Mouse (Mus musculus): ENCODE results near the gene Tmem107. TPM values are rescaled to one million over a fixed set of nuclear protein-coding genes. Genes with fewer than 3 reads are reported as not detected.
A peak's percentile ranks its signal among the peaks of the same experiment; 100 is the strongest.

Tmem107 gene
- polyA plus RNA-seq, 1 experiment from 2014 or later, result 36.7 TPM

- Histone ChIP-seq H3K27me3 (ENCODE audit: control insufficient read depth, insufficient read depth, low read length) (no peaks in the 10 kb centered on the region), H3K4me3 (ENCODE audit: low read depth, low read length) (no peak overlapping the region), H3K4me2 (ENCODE audit: low read depth, severe bottlenecking) (no peak overlapping the region), H3K27ac (replicated peaks; ENCODE audit: low read depth, low read length) (no peak overlapping the region), H3K9me3 (ENCODE audit: control insufficient read depth, low read length) (no peaks in the 10 kb centered on the region), H3K9ac (ENCODE audit: low read length) (no peak overlapping the region), H3K4me1 (ENCODE audit: control insufficient read depth, insufficient read depth, low read length) (peaks cover 25% of the 10 kb centered on the region), H3K36me3 (ENCODE audit: control insufficient read depth, insufficient read depth, low read length) (peaks cover 24% of the 10 kb centered on the region; the same call in 1 of the 2 replicates)
- DNase-seq (ENCODE audit: low spot score), result no peak
- WGBS, result 97% methylated on average over 7 of the region's 7 CpGs
- ATAC-seq (ENCODE audit: insufficient number of reproducible peaks, low FRiP score, low TSS enrichment, low read depth), result no peak
Observed at GRCm38 (mm10) chr11:69102403-69102725, 31.8 kb downstream of the Tmem107 start.

- DNase-seq (ENCODE audit: low spot score) (no peak), ATAC-seq (ENCODE audit: insufficient number of reproducible peaks, low FRiP score, low TSS enrichment, low read depth) (no peak)
- Histone ChIP-seq H3K4me2 (ENCODE audit: low read depth, severe bottlenecking) (no peak overlapping the region), H3K9me3 (ENCODE audit: control insufficient read depth, low read length) (no peaks in the 10 kb centered on the region), H3K27me3 (ENCODE audit: control insufficient read depth, insufficient read depth, low read length) (no peaks in the 10 kb centered on the region), H3K36me3 (ENCODE audit: control insufficient read depth, insufficient read depth, low read length) (peaks cover 24% of the 10 kb centered on the region; the same call in 1 of the 2 replicates), H3K27ac (replicated peaks; ENCODE audit: low read depth, low read length) (no peak overlapping the region), H3K4me3 (ENCODE audit: low read depth, low read length) (no peak overlapping the region), H3K4me1 (ENCODE audit: control insufficient read depth, insufficient read depth, low read length) (peaks cover 18% of the 10 kb centered on the region), H3K9ac (ENCODE audit: low read length) (no peak overlapping the region)
- 94% methylated on average over 14 of the region's 14 CpGs for WGBS
Observed at GRCm38 (mm10) chr11:69103121-69103520, 32.5 kb downstream of the Tmem107 start.

- 92% methylated on average over 15 of the region's 15 CpGs for WGBS
- no peak overlapping the region for H3K4me3 ChIP-seq (ENCODE audit: low read depth, low read length)
Observed at GRCm38 (mm10) chr11:69103531-69104435, 33.2 kb downstream of the Tmem107 start.

GRCm38 (mm10) chr11:69104487-69104886 lies 33.9 kb downstream of the Tmem107 start:
- 86% methylated on average over 14 of the region's 14 CpGs for WGBS

More at GRCm38 (mm10) chr11:69103531-69104435, 33.2 kb downstream of the Tmem107 start:
- no peak overlapping the region for H3K27ac ChIP-seq (replicated peaks; ENCODE audit: low read depth, low read length)
- no peaks in the 10 kb centered on the region for H3K9me3 ChIP-seq (ENCODE audit: control insufficient read depth, low read length)
- H3K36me3 ChIP-seq (ENCODE audit: control insufficient read depth, insufficient read depth, low read length), result peaks cover 24% of the 10 kb centered on the region; the same call in 1 of the 2 replicates
- no peaks in the 10 kb centered on the region for H3K27me3 ChIP-seq (ENCODE audit: control insufficient read depth, insufficient read depth, low read length)
- DNase-seq (ENCODE audit: low spot score), result no peak
- no peak for ATAC-seq (ENCODE audit: insufficient number of reproducible peaks, low FRiP score, low TSS enrichment, low read depth)
- no peak overlapping the region for H3K9ac ChIP-seq (ENCODE audit: low read length)
- no peak overlapping the region for H3K4me2 ChIP-seq (ENCODE audit: low read depth, severe bottlenecking)
- H3K4me1 ChIP-seq (ENCODE audit: control insufficient read depth, insufficient read depth, low read length), result peaks cover 12% of the 10 kb centered on the region

GRCm38 (mm10) chr11:69105227-69105626 lies 34.6 kb downstream of the Tmem107 start:
- Histone ChIP-seq H3K4me2 (ENCODE audit: low read depth, severe bottlenecking) (no peak overlapping the region), H3K9ac (ENCODE audit: low read length) (no peak overlapping the region), H3K4me3 (ENCODE audit: low read depth, low read length) (no peak overlapping the region), H3K27me3 (ENCODE audit: control insufficient read depth, insufficient read depth, low read length) (no peaks in the 10 kb centered on the region), H3K4me1 (ENCODE audit: control insufficient read depth, insufficient read depth, low read length) (peaks cover 5% of the 10 kb centered on the region), H3K9me3 (ENCODE audit: control insufficient read depth, low read length) (no peaks in the 10 kb centered on the region), H3K36me3 (ENCODE audit: control insufficient read depth, insufficient read depth, low read length) (peaks cover 24% of the 10 kb centered on the region; the same call in 1 of the 2 replicates), H3K27ac (replicated peaks; ENCODE audit: low read depth, low read length) (0 out of 2 replicates have a peak overlapping the region, but pooled peaks have one; percentile 18)
- DNase-seq (ENCODE audit: low spot score) (no peak), ATAC-seq (ENCODE audit: insufficient number of reproducible peaks, low FRiP score, low TSS enrichment, low read depth) (no peak)
- WGBS, result 89% methylated on average over 6 of the region's 6 CpGs

More at GRCm38 (mm10) chr11:69104487-69104886, 33.9 kb downstream of the Tmem107 start:
- no peak overlapping the region for H3K4me2 ChIP-seq (ENCODE audit: low read depth, severe bottlenecking)
- H3K27ac ChIP-seq (replicated peaks; ENCODE audit: low read depth, low read length), result no peak overlapping the region
- H3K4me3 ChIP-seq (ENCODE audit: low read depth, low read length), result no peak overlapping the region
- H3K9me3 ChIP-seq (ENCODE audit: control insufficient read depth, low read length), result no peaks in the 10 kb centered on the region
- no peaks in the 10 kb centered on the region for H3K27me3 ChIP-seq (ENCODE audit: control insufficient read depth, insufficient read depth, low read length)
- H3K4me1 ChIP-seq (ENCODE audit: control insufficient read depth, insufficient read depth, low read length), result peaks cover 8% of the 10 kb centered on the region
- DNase-seq (ENCODE audit: low spot score), result no peak
- peaks cover 24% of the 10 kb centered on the region; the same call in 1 of the 2 replicates for H3K36me3 ChIP-seq (ENCODE audit: control insufficient read depth, insufficient read depth, low read length)
- H3K9ac ChIP-seq (ENCODE audit: low read length), result no peak overlapping the region
- ATAC-seq (ENCODE audit: insufficient number of reproducible peaks, low FRiP score, low TSS enrichment, low read depth), result no peak

GRCm38 (mm10) chr11:69105796-69106195 lies 35.2 kb downstream of the Tmem107 start:
- Histone ChIP-seq H3K27me3 (ENCODE audit: control insufficient read depth, insufficient read depth, low read length) (no peaks in the 10 kb centered on the region), H3K36me3 (ENCODE audit: control insufficient read depth, insufficient read depth, low read length) (peaks cover 24% of the 10 kb centered on the region; the same call in 1 of the 2 replicates), H3K9me3 (ENCODE audit: control insufficient read depth, low read length) (no peaks in the 10 kb centered on the region), H3K27ac (replicated peaks; ENCODE audit: low read depth, low read length) (no peak overlapping the region), H3K4me3 (ENCODE audit: low read depth, low read length) (no peak overlapping the region), H3K4me2 (ENCODE audit: low read depth, severe bottlenecking) (no peak overlapping the region), H3K9ac (ENCODE audit: low read length) (no peak overlapping the region), H3K4me1 (ENCODE audit: control insufficient read depth, insufficient read depth, low read length) (no peaks in the 10 kb centered on the region)
- DNase-seq (ENCODE audit: low spot score), result no peak
- ATAC-seq (ENCODE audit: insufficient number of reproducible peaks, low FRiP score, low TSS enrichment, low read depth), result no peak
- 79% methylated on average over 2 of the region's 2 CpGs for WGBS

- no peaks in the 10 kb centered on the region for H3K9me3 ChIP-seq (ENCODE audit: control insufficient read depth, low read length)
- peaks cover 24% of the 10 kb centered on the region; the same call in 1 of the 2 replicates for H3K36me3 ChIP-seq (ENCODE audit: control insufficient read depth, insufficient read depth, low read length)
- ATAC-seq (ENCODE audit: insufficient number of reproducible peaks, low FRiP score, low TSS enrichment, low read depth) (no peak), DNase-seq (ENCODE audit: low spot score) (no peak)
- H3K27ac ChIP-seq (replicated peaks; ENCODE audit: low read depth, low read length), result no peak overlapping the region
- H3K27me3 ChIP-seq (ENCODE audit: control insufficient read depth, insufficient read depth, low read length), result no peaks in the 10 kb centered on the region
- no peak overlapping the region for H3K4me3 ChIP-seq (ENCODE audit: low read depth, low read length)
- 96% methylated on average over 11 of the region's 11 CpGs for WGBS
- no peak overlapping the region for H3K4me2 ChIP-seq (ENCODE audit: low read depth, severe bottlenecking)
- H3K4me1 ChIP-seq (ENCODE audit: control insufficient read depth, insufficient read depth, low read length), result no peaks in the 10 kb centered on the region
- no peak overlapping the region for H3K9ac ChIP-seq (ENCODE audit: low read length)
Observed at GRCm38 (mm10) chr11:69106299-69106698, 35.7 kb downstream of the Tmem107 start.

- 84% methylated on average over 11 of the region's 11 CpGs for WGBS
- Histone ChIP-seq H3K4me3 (ENCODE audit: low read depth, low read length) (no peak overlapping the region), H3K27me3 (ENCODE audit: control insufficient read depth, insufficient read depth, low read length) (no peaks in the 10 kb centered on the region), H3K4me2 (ENCODE audit: low read depth, severe bottlenecking) (no peak overlapping the region), H3K9me3 (ENCODE audit: control insufficient read depth, low read length) (no peaks in the 10 kb centered on the region), H3K9ac (ENCODE audit: low read length) (no peak overlapping the region), H3K36me3 (ENCODE audit: control insufficient read depth, insufficient read depth, low read length) (peaks cover 24% of the 10 kb centered on the region; the same call in 1 of the 2 replicates), H3K27ac (replicated peaks; ENCODE audit: low read depth, low read length) (no peak overlapping the region), H3K4me1 (ENCODE audit: control insufficient read depth, insufficient read depth, low read length) (0 out of 2 replicates have a peak, but pooled peaks cover 3% of the 10 kb centered on the region)
- ATAC-seq (ENCODE audit: insufficient number of reproducible peaks, low FRiP score, low TSS enrichment, low read depth) (no peak), DNase-seq (ENCODE audit: low spot score) (no peak)
Observed at GRCm38 (mm10) chr11:69106842-69107241, 36.2 kb downstream of the Tmem107 start.
